Comparison of ENCODE assay signal across 13 mouse cellular contexts in the genomic region with DNA sequence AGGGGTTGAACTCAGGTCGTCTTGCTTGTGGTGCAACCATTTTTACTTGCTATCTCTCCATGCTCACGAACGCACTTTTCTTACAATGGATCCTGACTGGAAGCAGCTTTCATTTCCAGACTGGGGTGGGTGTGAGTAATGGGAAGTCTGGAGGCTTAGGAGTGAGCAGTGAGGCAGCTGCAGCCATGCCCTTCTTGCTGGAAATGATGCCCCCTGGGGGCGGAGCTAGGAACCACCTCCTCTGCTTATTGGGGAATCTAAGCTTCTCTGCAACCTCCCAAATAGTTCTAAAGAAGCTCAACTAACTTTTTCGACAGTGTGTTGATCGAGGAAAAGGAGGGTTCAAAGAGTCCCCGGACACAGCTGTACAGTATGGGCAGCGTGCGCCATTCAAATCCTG.
A peak's percentile ranks its signal among the peaks of the same experiment; 100 is the strongest.
DNase-seq lines count a peak whose midpoint lies in the region; ATAC-seq and TF ChIP-seq lines count a peak whose summit lies in the region.
"Had no signal": no experiment of that assay in that cellular context is flagged by ENCODE, and none has a peak within 500 bp of the region (broad histone marks: within the 10 kb centered on the region; RNA-seq: fewer than 3 reads in every experiment).

No protein-coding gene starts in this region.

- TF ChIP-seq CTCF in layer of hippocampus, adult 2 months (conservative IDR thresholded peaks at IDR 0.05) = peak; percentile 65

- H3K27ac ChIP-seq in layer of hippocampus, adult 2 months = peak overlapping the region; percentile 20; the same call in 1 of the 2 replicates
- H3K27ac ChIP-seq: embryonic facial prominence, embryonic 13.5 days; hindbrain, embryonic 13.5 days; lung, embryonic 15.5 days; neural tube, embryonic 12.5 days had no signal

- peaks cover 32% of the 10 kb centered on the region for H3K36me3 ChIP-seq in splenic B cell, adult 2 months (ENCODE audit: control insufficient read depth, insufficient read depth, low read length, poor library complexity, severe bottlenecking)
- H3K36me3 ChIP-seq: hindbrain, embryonic 13.5 days; neural tube, embryonic 12.5 days had no signal

- DNase-seq in adrenal gland, postnatal 14 days = peak; percentile 34
- DNase-seq in adrenal gland, adult 2 months = no peak
- DNase-seq in layer of hippocampus, adult 2 months (ENCODE audit: low spot score in 2 of 2) = no peak
- no peak for DNase-seq in layer of hippocampus, adult 11-12 months (ENCODE audit: low spot score)
- peak; percentile 28 for DNase-seq in T-cell, adult 2 months (ENCODE audit: low spot score)
- DNase-seq in splenic B cell, adult 2 months (ENCODE audit: low read depth, low spot score) = peak; percentile 50
- no peak for DNase-seq in cerebellum, postnatal 4 days (ENCODE audit: low spot score in 2 of 2)
- DNase-seq: right cerebral cortex, postnatal 4 days had no signal

- H3K27me3 ChIP-seq in splenic B cell, adult 2 months (ENCODE audit: control insufficient read depth, insufficient read depth, low read length, poor library complexity, severe bottlenecking) = no peaks in the 10 kb centered on the region
- H3K27me3 ChIP-seq: embryonic facial prominence, embryonic 13.5 days; hindbrain, embryonic 13.5 days; lung, embryonic 15.5 days; neural tube, embryonic 12.5 days had no signal

- H3K4me3 ChIP-seq in layer of hippocampus, adult 2 months = no peak overlapping the region
- H3K4me3 ChIP-seq: embryonic facial prominence, embryonic 13.5 days; hindbrain, embryonic 13.5 days; lung, embryonic 15.5 days; neural tube, embryonic 12.5 days had no signal

- ATAC-seq in activated CD4-positive, CD25-positive, alpha-beta regulatory T cell, adult 4 months = no peak

Comparison
In these comparisons a context has a peak if more than half of its experiments do, and no peak if none do; other contexts are left out.
1. DNase-seq: peak in adrenal gland, postnatal 14 days (single experiment), T-cell, adult 2 months (single experiment) and splenic B cell, adult 2 months (single experiment); none in adrenal gland, adult 2 months (single experiment), layer of hippocampus, adult 2 months (0 of 2), layer of hippocampus, adult 11-12 months (single experiment) and cerebellum, postnatal 4 days (0 of 2).